Mouse (Mus musculus) adrenal gland, adult 2 months (tissue): ENCODE results near the gene Tbc1d4. TPM values are rescaled to one million over a fixed set of nuclear protein-coding genes. Genes with fewer than 3 reads are reported as not detected.

ENCODE experiments used
- DNase-seq: peaks from one replicate; pipeline ENCODE4 v3.0.0; 2021
- polyA plus RNA-seq: library from polyadenylated mRNA; depleted of rRNA; stranded (reverse); fragments of >200 nt; gene quantifications from 2 replicates; pipeline ENCODE4 v1.2.3, GENCODE M21; 2012
- total RNA-seq, 2 experiments: library from RNA; stranded (reverse); gene quantifications; 2 replicates each; pipeline ENCODE4 v1.2.3; 2021

Tbc1d4 gene
- total and polyA plus RNA-seq, 3 experiments = 24.3 to 65.4 (median 53.6) TPM

DNA sequence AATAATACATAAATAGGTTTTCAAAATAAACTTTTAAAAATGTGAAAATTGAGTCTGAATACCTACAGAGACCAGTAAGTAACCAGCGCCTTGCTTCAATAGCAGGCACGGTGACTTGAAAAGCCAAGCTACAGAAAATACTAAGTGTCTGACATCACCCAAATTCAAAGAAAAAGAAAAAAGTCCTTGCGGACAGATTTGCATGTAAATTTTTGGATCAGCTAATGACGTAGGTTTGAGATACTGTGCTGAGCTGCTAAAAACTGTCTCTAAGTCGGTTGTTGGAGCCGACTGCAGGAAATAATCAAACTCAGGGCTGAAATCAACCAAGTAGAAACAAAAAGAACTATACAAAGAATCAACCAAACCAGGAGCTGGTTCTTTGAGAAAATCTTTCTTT lies 107.1 kb downstream of the Tbc1d4 start:
- DNase-seq = no peak

DNA sequence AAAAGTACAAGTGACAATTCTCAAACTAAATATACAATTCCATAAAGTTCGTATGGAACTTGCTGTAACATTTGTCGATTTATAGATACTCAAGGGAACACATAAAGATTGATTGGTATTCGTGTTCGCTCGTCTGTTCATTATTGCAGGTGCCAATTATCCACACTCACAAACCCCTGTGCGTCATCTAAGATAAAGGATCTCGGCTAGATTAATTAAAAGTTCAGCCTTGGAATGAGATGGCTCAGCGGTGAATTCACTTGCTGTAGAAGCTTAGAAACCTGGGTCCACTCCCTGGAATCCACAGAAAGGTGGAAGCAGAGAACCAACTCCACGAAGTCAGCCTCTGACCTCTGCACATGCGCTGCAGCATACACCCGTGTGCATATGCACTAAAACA lies 107.5 kb downstream of the Tbc1d4 start:
- DNase-seq = no peak

DNA sequence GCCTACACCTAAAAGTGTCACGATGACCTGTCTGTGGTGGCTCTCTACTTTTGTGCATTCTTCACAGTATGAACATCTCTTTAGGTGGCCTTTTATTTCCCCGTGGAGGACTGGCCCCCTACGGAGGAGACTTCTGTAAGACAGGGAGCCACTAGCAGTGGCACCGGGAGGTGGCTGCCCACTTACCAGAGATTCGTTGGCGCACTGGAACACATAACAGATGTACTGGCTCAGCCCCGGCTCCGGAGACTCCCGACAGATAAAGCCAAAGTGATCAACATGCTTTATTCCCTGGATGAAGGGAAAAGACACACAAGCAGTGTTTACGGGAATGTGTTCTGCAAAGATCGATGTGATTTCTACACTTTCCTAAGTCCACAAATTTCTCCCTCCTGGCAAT lies 108.2 kb downstream of the Tbc1d4 start:
- no peak for DNase-seq

DNA sequence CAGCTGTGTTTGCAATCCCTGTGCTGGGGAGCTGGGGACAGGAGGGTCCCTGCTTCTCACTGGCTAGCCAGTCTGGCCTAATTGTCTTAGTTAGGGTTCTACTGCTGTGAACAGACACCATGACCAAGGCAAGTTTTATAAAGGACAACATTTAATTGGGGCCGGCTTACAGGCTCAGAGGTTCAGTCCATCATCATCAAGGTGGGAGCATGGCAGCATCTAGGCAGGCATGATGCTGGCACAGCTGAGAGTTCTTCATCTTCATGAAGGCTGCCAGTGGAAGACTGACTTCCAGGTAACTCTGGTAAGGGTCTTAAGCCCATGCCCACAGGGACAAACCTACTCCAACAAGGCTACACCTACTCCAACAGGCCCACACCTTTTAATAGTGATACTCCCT lies 109.2 kb downstream of the Tbc1d4 start:
- no peak for DNase-seq

DNA sequence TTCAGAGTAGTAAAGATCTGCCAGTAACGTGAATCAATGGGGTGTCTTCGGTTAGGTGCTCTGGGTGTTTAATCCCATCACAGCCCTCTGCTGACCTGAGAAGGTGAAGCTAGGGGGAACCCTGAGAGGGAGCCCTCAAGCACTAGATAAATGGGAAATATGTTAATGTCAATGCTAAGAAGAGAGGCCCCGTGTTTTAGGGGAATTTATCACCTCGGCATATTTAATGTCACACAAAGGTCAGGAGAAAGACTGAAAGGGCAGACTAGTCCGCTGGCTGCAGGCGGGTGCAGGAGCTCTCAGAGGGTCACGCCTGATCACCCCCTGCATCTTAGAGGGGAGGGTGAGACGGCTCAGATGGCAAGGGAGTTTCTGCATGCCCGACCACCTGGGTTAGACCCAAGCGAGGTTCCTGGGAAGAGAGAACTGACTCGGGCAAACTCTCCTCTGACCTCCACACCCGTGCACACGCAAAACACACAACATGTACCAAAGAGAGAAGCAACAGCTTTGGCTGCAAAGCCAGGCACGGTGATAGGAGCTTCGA lies 120.7 kb downstream of the Tbc1d4 start:
- no peak for DNase-seq

DNA sequence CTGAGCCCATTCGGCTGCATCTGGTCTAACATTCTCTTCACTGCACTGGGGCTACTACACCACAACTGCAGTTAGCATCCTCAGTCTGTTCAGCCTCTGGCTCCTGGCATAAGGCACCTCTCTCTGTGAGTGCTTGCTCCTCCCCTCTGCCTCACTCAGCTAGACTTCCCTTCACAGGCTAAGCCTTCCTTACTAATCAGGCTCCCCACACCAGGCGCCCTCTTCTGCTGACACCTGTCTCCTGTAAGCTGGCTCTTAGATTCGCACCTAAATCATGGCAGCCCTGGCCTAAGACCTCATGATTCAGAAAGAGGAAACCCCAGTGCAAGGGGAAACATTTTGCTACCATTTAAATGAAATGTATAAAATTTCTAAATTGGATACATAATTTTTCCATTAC lies 122.4 kb downstream of the Tbc1d4 start:
- DNase-seq = no peak

DNA sequence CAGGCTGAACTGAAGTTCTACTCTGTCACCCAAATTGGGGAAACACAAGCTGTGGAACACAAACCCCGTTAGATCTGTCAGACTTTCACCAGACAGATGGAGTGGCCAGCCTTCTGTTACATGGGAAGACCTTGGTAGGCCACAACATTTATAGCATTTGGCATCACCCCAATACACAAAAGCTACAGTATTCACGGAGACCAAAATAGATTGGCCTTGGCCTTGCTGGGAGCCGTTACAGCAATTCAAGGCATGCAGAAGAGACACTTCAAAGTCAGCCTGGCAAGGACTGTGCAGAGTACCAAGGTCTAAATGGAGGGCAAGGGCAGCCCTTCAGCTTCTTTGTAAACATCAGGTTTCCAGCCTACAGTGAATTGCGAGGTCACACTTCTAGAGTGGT lies 125.8 kb downstream of the Tbc1d4 start:
- DNase-seq = peak; percentile 88

DNA sequence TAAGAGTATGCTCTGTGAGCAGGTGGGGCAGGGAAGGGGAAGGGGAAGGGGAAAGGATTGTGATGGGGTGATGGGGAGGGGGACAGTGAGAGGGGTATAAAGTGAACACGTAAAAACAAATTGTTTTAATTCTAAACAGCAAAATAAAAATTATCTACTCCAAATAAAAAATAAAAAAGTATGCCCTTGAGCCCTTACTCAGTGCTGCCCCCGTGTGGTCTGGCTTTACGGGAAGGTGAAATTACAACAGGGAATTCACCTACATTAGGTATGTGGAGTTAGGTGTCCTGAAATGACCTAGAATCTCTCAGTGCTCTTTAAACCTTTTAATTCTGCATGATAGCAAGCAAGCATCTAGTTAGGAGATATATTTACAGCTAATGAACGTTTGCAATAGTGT lies 126.7 kb downstream of the Tbc1d4 start:
- peak; percentile 41 for DNase-seq

DNA sequence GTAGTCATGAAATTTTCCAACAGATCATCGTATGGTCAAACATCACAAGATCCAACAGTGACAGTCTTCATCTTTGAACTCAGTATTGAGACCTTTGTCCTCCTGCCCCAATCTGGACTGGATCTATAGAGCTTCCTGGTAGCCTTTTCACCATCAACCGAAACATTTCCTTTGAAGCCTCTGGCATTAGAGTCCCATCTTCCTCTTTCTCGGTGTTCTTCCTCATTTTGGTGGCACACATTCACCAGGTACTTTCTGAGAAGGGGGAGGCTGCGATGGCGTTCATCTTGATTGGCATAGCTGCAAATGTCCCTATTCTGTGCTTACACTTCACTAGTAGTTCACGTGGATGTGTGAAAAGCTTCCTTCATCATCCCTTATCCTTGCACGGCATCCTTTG lies 127.8 kb downstream of the Tbc1d4 start:
- no peak for DNase-seq

DNA sequence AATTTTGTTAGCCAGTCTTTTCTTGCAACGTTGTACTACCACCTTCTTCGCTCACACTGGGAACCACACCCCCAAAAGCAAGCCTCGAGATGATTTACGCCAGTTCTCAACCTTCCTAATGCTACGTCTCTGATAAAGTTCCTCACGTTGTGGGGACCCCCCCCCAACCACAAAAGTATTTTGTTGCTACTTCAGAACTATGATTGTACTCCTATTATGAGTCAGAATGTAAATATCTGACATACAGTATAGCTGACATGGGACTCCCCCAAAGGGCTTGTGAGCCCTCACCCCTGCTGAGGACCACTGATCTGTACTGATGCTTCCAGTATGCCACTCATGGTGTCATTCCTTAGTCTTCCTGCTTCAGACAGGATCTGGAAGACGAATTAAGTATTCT lies 128.4 kb downstream of the Tbc1d4 start:
- no peak for DNase-seq

DNA sequence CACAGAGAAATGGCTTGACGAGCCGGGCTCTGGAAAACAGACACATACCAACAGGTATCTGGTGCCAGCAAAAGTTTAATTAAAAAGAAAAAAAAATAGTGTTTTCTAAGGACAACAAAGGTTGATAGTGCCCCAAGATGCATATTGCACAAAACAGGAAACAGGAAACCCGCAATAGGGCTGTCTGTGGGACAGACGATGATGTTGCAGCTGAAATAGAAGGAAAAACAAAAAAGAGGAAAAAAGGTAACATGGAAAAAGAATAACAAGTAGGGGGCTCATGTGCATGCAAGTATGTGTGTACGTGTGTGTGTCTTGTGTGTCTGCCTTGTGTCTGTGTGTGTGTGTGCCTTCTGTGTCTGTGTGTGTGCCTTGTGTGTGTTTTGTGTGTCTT lies 131.2 kb downstream of the Tbc1d4 start:
- no peak for DNase-seq

DNA sequence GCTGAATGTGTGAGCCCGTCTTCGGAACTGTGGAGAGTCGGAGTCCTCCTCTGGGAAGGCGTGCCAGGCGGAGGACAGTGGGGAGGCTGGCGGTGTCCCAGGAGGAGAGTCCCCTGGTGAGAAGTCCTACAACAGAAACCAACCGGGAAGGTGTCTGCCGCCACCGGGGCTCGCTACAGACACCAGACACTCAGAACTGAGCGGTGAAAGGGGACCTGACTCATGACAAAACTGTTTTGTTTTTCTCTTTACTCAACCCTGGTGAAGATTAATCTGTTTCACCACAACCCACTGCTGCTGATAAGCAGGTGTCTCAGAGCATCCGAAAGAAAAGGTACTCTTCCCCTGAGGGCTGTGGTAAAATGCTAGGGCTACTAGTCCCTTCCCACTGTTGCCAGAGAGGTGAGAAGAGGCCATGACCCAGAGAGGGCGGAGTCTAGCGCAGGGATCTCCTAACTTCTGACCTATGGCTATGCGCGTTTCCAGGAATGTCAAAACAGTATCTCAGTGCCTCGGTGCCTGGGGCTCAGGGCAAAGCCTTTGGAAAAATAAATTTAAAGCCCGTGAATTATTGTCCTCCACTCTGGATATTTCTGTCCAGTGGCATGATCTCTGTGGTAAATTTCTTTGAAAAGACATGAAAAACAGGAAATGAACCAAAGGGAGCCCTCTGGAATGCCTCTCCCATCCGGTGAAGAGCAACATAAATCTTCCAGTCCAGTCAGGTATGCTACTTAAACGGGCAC lies 131.7 kb downstream of the Tbc1d4 start:
- peak; percentile 78 for DNase-seq

DNA sequence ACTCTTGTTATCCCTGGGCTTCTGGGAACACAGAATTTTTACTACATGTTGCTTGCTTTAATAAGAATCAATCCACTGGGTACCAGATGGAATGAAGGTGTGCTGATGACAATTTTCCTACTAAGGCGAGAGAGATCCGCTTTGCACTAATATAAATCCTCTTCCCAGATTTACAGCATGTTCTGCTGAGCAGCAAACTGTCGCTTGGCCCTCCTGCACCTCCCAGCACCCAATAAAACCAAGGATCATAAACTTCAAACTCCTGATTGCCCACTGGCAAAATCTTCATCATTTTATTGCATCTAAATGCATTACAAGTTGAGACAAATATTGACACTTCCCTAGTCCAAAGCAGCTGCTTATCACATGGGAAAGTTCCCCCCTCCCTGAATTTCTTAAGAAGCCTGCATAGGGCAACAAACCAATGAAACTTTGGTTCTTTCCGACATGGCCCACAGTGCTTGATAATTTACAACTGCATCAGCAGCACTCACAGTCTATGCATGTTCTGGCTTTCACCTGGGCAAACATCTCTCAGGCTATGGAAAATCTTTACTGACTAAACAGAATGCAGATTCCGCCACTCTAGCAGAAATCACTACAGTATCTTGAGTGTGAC lies 139.4 kb downstream of the Tbc1d4 start:
- no peak for DNase-seq

DNA sequence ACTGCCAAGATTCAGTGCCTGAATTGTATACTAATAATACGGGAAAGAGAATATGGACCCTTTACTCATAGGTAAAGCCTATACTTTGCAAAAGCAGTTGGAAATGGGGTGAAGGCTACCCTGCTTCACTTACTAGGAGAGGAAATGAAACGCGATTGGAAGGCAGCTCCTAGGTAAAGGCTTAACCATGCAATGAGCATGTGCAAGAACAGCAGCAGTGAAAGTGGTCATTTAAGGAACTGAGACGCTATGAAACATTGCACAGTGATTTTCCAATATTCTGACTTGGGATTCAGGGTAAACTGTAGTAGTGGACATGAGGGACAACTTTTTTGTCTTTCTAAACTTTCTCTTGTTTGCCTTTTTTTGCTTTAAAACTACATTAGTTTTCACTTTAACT lies 140.8 kb downstream of the Tbc1d4 start:
- DNase-seq = no peak

DNA sequence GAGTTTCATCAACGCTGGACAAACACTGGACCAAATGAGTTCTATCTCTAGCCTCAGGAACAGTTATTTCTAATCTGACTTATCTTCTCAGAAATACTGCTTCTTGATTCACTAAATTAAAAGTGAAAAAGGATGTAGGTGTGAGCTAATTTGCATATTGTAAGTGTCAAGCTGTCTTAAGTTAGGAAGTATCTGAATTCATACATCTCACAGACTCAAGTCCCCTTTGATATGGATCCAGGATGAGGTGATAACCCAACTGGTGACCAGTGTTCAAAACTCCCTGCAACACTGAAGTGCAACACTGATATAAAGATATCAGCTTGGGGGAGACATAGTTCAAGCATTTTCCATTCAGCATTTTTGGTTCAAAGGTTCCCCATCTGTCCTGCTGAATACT lies 141.5 kb downstream of the Tbc1d4 start:
- DNase-seq = no peak

DNA sequence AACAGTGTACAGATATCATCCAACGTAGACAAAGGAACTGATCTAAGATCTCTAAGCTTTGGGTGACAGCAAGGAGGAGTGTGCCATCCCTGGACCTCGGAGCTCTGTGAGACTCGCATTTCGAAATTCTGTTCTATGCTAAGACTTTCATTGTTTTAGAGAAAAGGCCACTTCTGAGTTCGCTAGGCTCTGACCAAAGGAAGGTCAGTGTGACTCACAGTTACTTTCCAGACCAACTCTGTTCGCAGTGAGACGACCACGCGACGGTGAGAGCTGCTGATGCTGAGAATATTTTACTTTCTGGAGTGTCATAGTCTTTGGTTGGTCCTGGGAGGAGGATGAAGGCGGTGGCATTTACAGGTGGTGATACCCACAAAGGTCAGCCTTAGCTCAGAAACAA lies 142.5 kb downstream of the Tbc1d4 start:
- peak; percentile 61 for DNase-seq

DNA sequence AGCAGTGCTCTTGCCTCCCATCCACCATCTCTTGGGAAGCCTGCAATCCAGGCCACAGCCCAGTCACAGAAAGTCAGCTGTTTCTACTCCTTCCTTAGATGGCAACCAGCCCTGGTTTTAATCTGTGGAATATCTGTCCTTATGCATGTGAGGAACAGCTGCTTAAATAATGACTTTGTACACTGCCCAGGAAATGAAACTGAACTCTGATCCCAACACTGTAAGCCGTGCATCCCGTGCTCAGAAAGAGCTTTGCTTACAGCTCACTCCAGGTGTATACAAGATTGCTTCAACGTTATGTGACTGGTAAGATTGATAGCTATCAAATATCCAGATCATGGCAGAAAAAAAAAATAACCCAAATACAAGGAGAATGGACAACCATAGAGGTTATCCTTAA lies 143.1 kb downstream of the Tbc1d4 start:
- no peak for DNase-seq

DNA sequence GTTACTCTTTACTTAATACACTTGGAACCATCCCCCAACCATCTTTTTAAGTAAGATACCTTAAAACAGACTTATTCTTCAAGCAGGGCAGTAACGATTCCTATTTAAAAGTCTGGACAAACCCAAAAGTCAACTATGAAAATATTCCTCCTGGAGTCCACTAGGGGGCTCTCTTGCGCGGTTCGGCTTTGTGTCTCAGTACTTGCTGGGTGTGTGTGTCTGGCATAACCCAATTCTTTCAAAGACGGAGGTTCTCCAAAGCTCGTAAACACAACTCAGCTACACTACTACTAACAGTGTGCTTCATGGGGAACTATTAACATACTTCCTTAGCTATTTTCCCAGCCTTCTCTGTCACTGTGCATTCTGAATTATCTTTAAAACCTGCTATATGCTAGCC lies 148.2 kb downstream of the Tbc1d4 start:
- DNase-seq = peak; percentile 77

DNA sequence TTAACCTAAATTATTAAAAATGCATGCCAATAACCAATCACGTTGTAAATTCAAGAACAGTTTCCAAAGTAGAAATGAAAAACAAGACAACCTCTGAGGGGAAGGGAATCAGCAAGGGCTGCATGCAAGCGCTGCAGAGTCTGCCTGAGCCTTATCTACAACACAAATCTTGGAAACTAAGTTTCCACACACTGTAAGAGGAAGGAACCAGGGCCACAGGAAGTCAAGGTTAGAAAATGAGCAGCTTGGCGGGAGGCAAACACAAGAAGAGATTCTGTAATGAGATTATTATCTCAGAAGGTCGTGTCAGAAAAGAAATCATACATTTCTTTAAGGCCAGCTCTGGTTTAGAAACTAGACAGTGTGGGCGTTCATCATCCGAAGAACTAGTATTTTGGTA lies 156.1 kb downstream of the Tbc1d4 start:
- peak; percentile 35 for DNase-seq

DNA sequence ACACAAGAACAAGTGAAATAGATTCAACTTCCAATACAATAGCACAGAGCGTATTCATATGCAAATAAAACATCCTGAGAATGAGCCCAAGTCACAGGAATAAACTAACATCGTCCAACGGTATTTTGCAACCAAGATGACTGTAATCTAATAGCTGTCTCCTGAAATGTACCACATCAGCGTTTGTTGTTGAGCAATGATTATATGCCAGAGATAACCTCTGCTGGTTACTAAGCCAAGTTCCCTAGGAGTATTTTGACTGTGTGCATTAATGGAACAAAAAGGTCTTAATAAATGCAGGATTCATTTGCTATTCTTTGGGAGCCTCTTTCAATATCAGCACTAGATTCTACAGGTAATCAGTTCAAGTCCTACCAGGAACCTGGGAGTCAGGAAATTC lies 161.1 kb downstream of the Tbc1d4 start:
- DNase-seq = no peak

DNA sequence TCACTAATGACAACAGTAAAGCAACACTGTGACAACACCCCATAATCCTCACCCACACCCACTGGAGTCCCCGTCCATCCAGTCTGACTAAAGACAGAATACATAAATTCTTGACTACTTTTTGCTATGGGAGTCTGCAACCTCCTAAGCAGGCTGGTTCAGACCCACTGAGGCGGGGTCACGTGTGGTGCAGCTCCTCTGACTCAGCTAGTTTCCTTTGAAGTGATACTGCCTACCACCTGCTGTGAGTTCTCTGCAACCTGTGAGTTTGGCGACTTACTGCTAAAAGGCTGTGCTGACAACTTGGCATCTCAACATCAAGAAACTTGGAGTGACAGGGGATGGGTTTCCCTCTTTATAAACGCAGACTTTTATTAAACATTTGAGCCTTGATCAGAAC lies 163.8 kb downstream of the Tbc1d4 start:
- no peak for DNase-seq

DNA sequence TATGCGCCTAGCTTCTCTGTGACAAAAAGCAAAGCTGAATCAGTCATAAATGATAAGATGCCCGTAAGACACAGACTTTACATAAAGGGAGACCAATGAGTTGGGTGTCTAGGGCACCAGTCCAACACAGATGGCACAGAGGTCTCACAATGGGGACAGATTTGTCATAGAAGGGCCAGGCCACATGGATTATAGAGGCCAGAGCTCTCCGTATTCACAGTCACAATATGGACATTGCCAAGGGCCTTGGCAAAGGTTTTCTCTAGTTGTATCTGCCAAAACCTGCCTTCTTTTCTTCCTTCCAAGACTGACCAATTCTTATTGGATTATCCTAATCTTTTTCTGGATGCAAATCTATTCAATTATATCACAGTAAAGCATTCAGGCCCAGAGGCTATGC lies 171.1 kb downstream of the Tbc1d4 start:
- DNase-seq = no peak

DNA sequence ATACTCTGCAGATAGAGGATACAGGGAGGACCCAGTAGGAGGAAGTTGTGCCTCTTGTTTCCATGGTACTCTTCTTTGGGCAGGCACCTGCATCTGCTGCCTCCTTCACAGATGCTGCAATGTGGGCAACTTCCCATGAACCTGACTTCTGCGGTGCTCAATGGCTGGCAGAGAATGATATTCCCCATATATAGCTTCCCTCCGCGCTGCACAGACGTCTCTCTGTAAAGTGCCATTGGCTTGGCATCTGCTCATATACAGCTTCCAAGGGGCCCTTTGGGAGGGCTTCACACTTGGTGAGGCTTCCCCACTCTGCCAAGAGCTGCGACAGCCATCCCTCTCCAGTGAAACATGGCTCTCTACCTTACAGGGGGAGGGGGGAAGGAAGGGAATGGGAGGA lies 178.5 kb downstream of the Tbc1d4 start:
- DNase-seq = no peak
